Mouse (Mus musculus): ENCODE measurements at regions not wholly inside any gene's neighbourhood (a gene's known extent, or its start where the extent isn't known, plus 50 kb on each side); places are given as distances from the start of the nearest gene placed in this dataset.

GRCm38 (mm10) chr16:76232680-76233079 is 140.9 kb downstream of the Nrip1 start:
- DNase-seq, result no peak

- DNase-seq, result no peak
Observed at GRCm38 (mm10) chr16:76232174-76232573, 141.5 kb downstream of the Nrip1 start.

GRCm38 (mm10) chr16:76230516-76231302 is 142.9 kb downstream of the Nrip1 start:
- no peak for DNase-seq

GRCm38 (mm10) chr16:76228451-76228850 is 145.2 kb downstream of the Nrip1 start:
- no peak for DNase-seq

- no peak for DNase-seq
Observed at GRCm38 (mm10) chr16:76226446-76226845, 147.2 kb downstream of the Nrip1 start.

GRCm38 (mm10) chr16:76225587-76226226 is 147.9 kb downstream of the Nrip1 start:
- no peak for DNase-seq

GRCm38 (mm10) chr16:76224901-76225586 is 148.6 kb downstream of the Nrip1 start:
- no peak for DNase-seq

GRCm38 (mm10) chr16:76223716-76224115 is 149.9 kb downstream of the Nrip1 start:
- no peak for DNase-seq

GRCm38 (mm10) chr16:76222960-76223359 is 150.7 kb downstream of the Nrip1 start:
- no peak for DNase-seq

GRCm38 (mm10) chr16:76220466-76220865 is 153.2 kb downstream of the Nrip1 start:
- DNase-seq, result no peak

- DNase-seq, result no peak
Observed at GRCm38 (mm10) chr16:76219233-76219632, 154.4 kb downstream of the Nrip1 start.

GRCm38 (mm10) chr16:76218310-76219170 is 155.1 kb downstream of the Nrip1 start:
- DNase-seq, result no peak

- DNase-seq, result no peak
Observed at GRCm38 (mm10) chr16:76216184-76216583, 157.4 kb downstream of the Nrip1 start.

GRCm38 (mm10) chr16:76215558-76215957 is 158.1 kb downstream of the Nrip1 start:
- no peak for DNase-seq

- DNase-seq, result no peak
Observed at GRCm38 (mm10) chr16:76201773-76202571, 171.7 kb downstream of the Nrip1 start.

GRCm38 (mm10) chr16:76200801-76201728 is 172.6 kb downstream of the Nrip1 start:
- no peak for DNase-seq

- peak; percentile 36 for DNase-seq
Observed at GRCm38 (mm10) chr16:76200268-76200667, 173.4 kb downstream of the Nrip1 start.

- no peak for DNase-seq
Observed at GRCm38 (mm10) chr16:76199006-76199405, 174.6 kb downstream of the Nrip1 start.

GRCm38 (mm10) chr16:76194291-76194690 is 172.2 kb upstream of the Samsn1 start:
- DNase-seq, result no peak

GRCm38 (mm10) chr16:76191135-76191534 is 169.1 kb upstream of the Samsn1 start:
- no peak for DNase-seq

Measured in gastrocnemius, postnatal 10 days (tissue).